Mouse (Mus musculus): ENCODE data around the gene Ajuba.

GRCm38 (mm10) chr14:54616226-54616825, 39.0 kb upstream of the Ajuba start:
- TF ChIP-seq CTCF (conservative IDR thresholded peaks at IDR 0.05; ENCODE audit: low read length) (no peak), NANOG (IDR thresholded peaks at IDR 0.05; ENCODE audit: borderline replicate concordance, low read length) (no peak), POU5F1 (IDR thresholded peaks at IDR 0.05; ENCODE audit: borderline replicate concordance, low read length) (no peak)

Data from E14TG2a.4 (cell line).